Mouse (Mus musculus): ENCODE data around the gene Lenep.
A peak's percentile ranks its signal among the peaks of the same experiment; 100 is the strongest.

Lenep gene

GRCm38 (mm10) chr3:89377831-89378230, 24.8 kb downstream of the Lenep start:
- peak; percentile 37 for DNase-seq (ENCODE audit: low spot score)

DNA sequence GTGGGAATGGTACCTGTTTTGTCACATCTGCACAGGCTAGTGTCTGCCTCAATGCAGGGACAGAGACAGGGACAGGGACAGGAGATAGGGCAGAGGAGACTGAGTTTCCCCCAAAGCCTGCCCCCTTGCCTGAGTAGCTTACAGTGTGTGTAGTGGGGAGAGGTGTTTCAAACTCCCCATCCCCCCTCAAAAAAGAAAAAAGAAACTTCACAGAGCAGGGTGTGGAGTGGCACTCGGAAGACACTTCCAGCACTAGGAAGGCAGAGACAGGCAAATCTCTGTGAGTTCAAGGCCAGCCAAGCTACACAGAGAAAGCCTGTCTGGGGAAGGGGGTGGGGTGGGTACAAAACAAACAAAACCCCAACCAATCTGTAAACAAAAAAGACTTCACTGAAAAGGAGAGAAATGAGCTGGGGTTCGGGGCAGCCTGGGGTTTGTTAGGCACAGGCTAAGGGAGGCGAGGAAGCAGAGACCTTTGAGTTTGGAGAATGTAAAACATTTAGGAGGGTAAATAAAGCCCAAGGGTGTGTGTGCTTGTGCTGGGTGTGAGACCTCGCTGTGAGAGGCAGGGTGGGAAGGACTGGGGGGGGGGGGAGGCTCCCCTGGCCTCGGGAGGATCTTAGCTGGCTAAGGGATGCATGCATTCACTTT, 28.9 kb downstream of the Lenep start:
- DNase-seq (ENCODE audit: low spot score) = no peak

DNA sequence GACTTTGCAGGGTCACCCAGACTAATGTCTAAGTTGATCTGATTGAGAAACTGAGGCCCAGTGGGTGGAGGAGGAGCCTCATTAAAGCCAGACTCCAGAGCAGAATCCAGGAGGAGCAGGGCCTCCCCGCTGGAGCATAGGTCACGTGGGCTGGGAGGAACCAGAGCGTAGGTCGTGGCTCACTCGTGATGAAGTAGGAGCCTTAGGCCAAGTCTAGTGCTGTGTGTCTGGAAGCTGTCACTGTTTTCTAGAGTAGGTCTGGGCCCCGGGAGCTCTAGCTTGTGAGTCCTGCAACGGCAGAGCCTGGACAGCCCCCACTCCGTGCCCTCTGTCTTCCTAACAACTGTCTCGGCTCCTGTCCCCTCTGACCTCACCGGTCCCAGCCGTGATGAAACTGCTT, 35.3 kb downstream of the Lenep start:
- DNase-seq (ENCODE audit: low spot score) = peak; percentile 86

GRCm38 (mm10) chr3:89365486-89366414, 36.8 kb downstream of the Lenep start:
- no peak for DNase-seq (ENCODE audit: low spot score)

GRCm38 (mm10) chr3:89365153-89365485, 37.5 kb downstream of the Lenep start, which contains the start of gene Dcst1:
Gene Dcst1, minus strand, starts transcription at chr3:89365253.
- DNase-seq (ENCODE audit: low spot score) = no peak

DNA sequence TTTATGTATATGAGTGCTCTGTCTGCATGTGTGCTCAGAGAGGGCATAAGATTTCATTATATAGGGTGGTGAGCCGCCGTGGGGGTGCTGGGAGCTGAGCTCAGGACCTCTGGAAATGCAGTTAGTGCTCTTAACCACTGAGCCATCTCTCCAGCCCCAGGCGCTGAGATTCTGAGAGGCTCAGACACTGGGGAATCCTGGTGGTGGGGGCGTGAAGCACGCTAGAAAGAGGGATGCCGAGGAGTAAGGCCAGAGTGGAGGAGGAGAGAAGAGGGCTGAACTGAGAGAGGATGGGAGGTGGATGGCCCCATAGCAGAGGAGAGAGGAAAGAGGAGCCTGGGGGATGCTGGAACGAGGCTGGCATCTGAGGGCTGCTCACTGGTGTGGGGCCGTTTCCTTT, 38.0 kb downstream of the Lenep start:
- no peak for DNase-seq (ENCODE audit: low spot score)

- no peak for DNase-seq (ENCODE audit: low spot score)
These were observed 40.9 kb downstream of the Lenep start, which contains the start of gene Dcst2 for GRCm38 (mm10) chr3:89361675-89362074. Gene Dcst2, plus strand, starts transcription at chr3:89361975.

GRCm38 (mm10) chr3:89360237-89360636, 42.4 kb downstream of the Lenep start:
- DNase-seq (ENCODE audit: low spot score) = no peak

DNA sequence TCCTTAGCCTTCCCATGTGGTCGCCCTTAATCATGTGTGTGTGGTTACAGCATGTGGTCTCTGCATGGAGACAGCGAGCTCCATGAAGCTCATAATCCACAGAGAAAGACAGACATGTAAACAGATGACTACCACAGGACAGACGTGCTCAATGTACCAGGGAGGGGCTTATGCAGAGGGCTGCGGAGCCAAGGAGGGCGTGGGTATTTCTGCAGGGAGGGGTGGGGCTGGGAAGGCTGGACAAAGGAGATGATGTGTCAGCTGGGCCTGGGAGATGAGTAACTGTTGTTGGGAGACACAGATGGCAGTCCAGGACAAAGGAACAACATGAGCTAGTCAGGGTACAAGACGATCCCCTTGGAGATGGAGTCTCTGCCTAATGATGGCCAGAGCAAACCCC, 43.0 kb downstream of the Lenep start:
- DNase-seq (ENCODE audit: low spot score) = peak; percentile 72

- no peak for DNase-seq (ENCODE audit: low spot score)
These were observed 46.6 kb downstream of the Lenep start for GRCm38 (mm10) chr3:89356029-89356428.

DNA sequence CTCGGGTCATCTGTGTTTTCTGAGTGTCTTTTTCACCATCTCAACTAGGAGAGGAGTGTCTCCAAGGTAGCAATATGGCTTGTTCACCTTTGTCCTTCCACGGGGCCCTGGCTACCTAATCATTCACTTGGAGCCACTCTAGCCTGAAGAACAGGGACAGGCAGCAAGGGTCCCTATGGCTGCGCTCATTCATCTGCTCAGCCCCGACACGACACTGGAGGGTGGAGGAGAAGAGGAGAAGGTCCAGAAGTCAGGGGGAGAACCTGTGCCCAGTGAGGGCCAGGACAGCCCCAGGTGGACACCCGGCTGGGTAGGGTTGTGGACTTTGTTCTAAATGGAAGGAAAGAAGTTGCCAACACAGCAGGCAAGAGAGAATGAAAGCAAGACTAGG, 47.1 kb downstream of the Lenep start:
- DNase-seq (ENCODE audit: low spot score) = no peak

DNA sequence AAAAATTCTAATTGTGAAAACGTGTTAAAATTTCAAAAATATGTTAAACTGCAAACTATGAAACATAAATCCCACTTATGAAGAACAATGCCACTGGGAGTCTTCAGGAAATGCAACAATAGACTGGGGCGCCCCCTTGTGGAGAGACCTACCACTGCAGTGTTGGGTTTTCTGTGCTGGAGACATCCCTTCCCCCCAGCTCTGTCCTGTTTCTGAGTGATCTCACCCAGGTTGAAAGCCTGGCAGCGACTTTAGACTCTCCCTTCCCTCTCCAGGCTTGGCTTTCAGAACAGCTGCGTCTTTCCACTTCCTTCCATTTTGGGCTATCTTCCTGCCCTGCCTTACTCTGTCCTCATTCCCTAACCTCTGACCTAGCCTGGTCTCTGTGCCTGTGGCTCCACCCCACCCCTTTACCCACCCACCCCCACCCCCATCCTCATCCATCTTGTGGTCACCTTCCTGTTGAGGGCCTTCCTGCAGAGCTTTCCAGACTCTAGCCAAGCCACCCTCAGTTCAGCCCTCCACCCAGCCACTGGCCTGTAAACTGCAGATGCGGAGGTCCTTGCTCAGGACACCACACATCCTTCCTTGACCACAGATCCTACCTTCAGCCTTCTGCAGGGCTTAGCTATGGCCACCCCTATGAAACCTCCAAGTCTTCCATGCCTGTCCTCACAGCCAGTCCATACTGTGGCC, 47.6 kb downstream of the Lenep start:
- peak; percentile 93 for DNase-seq (ENCODE audit: low spot score)

- DNase-seq (ENCODE audit: low spot score) = peak; percentile 47
These were observed 51.3 kb downstream of the Lenep start for GRCm38 (mm10) chr3:89351271-89351670.

All from adipocyte (in vitro differentiated cells).